Mouse (Mus musculus): ENCODE measurements around the gene Chst11. TPM values are rescaled to one million over a fixed set of nuclear protein-coding genes. Genes with fewer than 3 reads are reported as not detected.

Gene Chst11
- total and polyA plus RNA-seq, 3 experiments, result 3.1 to 10.6 TPM; not detected in 1

GRCm38 (mm10) chr10:83088318-83088717, 103.0 kb downstream of the Chst11 start:
- H3K79me2 ChIP-seq (ENCODE audit: control insufficient read depth, insufficient read depth, low read length, poor library complexity), result no peaks in the 10 kb centered on the region
- no peaks in the 10 kb centered on the region for H3K4me1 ChIP-seq (ENCODE audit: control insufficient read depth in 1 of 2, insufficient read depth in 2 of 2, low read length in 2 of 2)
- no peak overlapping the region for H3K27ac ChIP-seq (ENCODE audit: control insufficient read depth, low read depth, low read length)
- no peak overlapping the region for H3K9ac ChIP-seq (ENCODE audit: control insufficient read depth, low read depth, low read length, poor library complexity, severe bottlenecking)
- no peak for TF ChIP-seq JUND (IDR thresholded peaks at IDR 0.05; ENCODE audit: low read depth, low read length)
- no peak for TF ChIP-seq KAT2A (conservative IDR thresholded peaks at IDR 0.05; ENCODE audit: low read depth, low read length)
- no peak for TF ChIP-seq MAZ (IDR thresholded peaks at IDR 0.05; ENCODE audit: low read depth, low read length)
- TF ChIP-seq GATA1 (IDR thresholded peaks at IDR 0.05; ENCODE audit: low read depth, low read length), result no peak
- TF ChIP-seq ZMIZ1 (IDR thresholded peaks at IDR 0.05; ENCODE audit: low read depth, low read length), result no peak
- no peak for TF ChIP-seq MYC (IDR thresholded peaks at IDR 0.05; ENCODE audit: low read depth, low read length)
- no peak for TF ChIP-seq ETS1 (IDR thresholded peaks at IDR 0.05; ENCODE audit: low read depth, low read length)
- TF ChIP-seq EP300 (IDR thresholded peaks at IDR 0.05; ENCODE audit: low read depth in 1 of 2, low read length in 2 of 2), result no peak
- TF ChIP-seq BHLHE40 (IDR thresholded peaks at IDR 0.05; ENCODE audit: borderline replicate concordance, low read depth, low read length), result no peak
- TF ChIP-seq RAD21 (IDR thresholded peaks at IDR 0.05; ENCODE audit: low read depth, low read length), result no peak
- TF ChIP-seq NELFE (IDR thresholded peaks at IDR 0.05; ENCODE audit: low read depth, low read length), result no peak
- no peak for TF ChIP-seq HCFC1 (IDR thresholded peaks at IDR 0.05; ENCODE audit: low read depth, low read length)
- no peak for TF ChIP-seq SIN3A (IDR thresholded peaks at IDR 0.05; ENCODE audit: low read length)
- no peak for TF ChIP-seq USF1 (IDR thresholded peaks at IDR 0.05; ENCODE audit: low read depth, low read length)
- DNase-seq (ENCODE audit: low read depth, low spot score), result no peak
- H3K9me3 ChIP-seq (replicated peaks; ENCODE audit: insufficient read depth, low read length), result no peaks in the 10 kb centered on the region
- H3K27me3 ChIP-seq (ENCODE audit: control insufficient read depth in 1 of 2, insufficient read depth in 2 of 2, low read length in 2 of 2), result no peaks in the 10 kb centered on the region
- no peak overlapping the region for H3K4me3 ChIP-seq (ENCODE audit: control insufficient read depth in 1 of 2, insufficient read depth in 1 of 2, low read depth in 2 of 2, low read length in 2 of 2)
- no peaks in the 10 kb centered on the region for H3K36me3 ChIP-seq (ENCODE audit: control insufficient read depth in 1 of 2, insufficient read depth in 2 of 2, low read length in 2 of 2)

GRCm38 (mm10) chr10:83088826-83089225, 103.5 kb downstream of the Chst11 start:
- H3K79me2 ChIP-seq (ENCODE audit: control insufficient read depth, insufficient read depth, low read length, poor library complexity), result no peaks in the 10 kb centered on the region
- no peak overlapping the region for H3K9ac ChIP-seq (ENCODE audit: control insufficient read depth, low read depth, low read length, poor library complexity, severe bottlenecking)
- no peaks in the 10 kb centered on the region for H3K4me1 ChIP-seq (ENCODE audit: control insufficient read depth in 1 of 2, insufficient read depth in 2 of 2, low read length in 2 of 2)
- H3K9me3 ChIP-seq (replicated peaks; ENCODE audit: insufficient read depth, low read length), result no peaks in the 10 kb centered on the region
- no peak overlapping the region for H3K4me3 ChIP-seq (ENCODE audit: control insufficient read depth in 1 of 2, insufficient read depth in 1 of 2, low read depth in 2 of 2, low read length in 2 of 2)
- no peak overlapping the region for H3K27ac ChIP-seq (ENCODE audit: control insufficient read depth, low read depth, low read length)
- no peaks in the 10 kb centered on the region for H3K36me3 ChIP-seq (ENCODE audit: control insufficient read depth in 1 of 2, insufficient read depth in 2 of 2, low read length in 2 of 2)
- TF ChIP-seq RAD21 (IDR thresholded peaks at IDR 0.05; ENCODE audit: low read depth, low read length), result no peak
- no peak for TF ChIP-seq CHD1 (IDR thresholded peaks at IDR 0.05; ENCODE audit: low read depth, low read length)
- TF ChIP-seq EP300 (IDR thresholded peaks at IDR 0.05; ENCODE audit: low read depth in 1 of 2, low read length in 2 of 2), result no peak
- no peak for TF ChIP-seq HCFC1 (IDR thresholded peaks at IDR 0.05; ENCODE audit: low read depth, low read length)
- TF ChIP-seq KAT2A (conservative IDR thresholded peaks at IDR 0.05; ENCODE audit: low read depth, low read length), result no peak
- TF ChIP-seq TBP (IDR thresholded peaks at IDR 0.05; ENCODE audit: low read depth, low read length), result no peak
- TF ChIP-seq USF2 (IDR thresholded peaks at IDR 0.05; ENCODE audit: borderline replicate concordance in 1 of 2, insufficient read depth in 1 of 2, low read depth in 1 of 2, low read length in 2 of 2), result no peak
- TF ChIP-seq GABPA (IDR thresholded peaks at IDR 0.05; ENCODE audit: low read depth, low read length), result no peak
- TF ChIP-seq UBTF (IDR thresholded peaks at IDR 0.05; ENCODE audit: borderline replicate concordance, insufficient read depth, low read depth, low read length), result no peak
- no peak for TF ChIP-seq MYB (IDR thresholded peaks at IDR 0.05; ENCODE audit: low read depth, low read length)
- no peak for TF ChIP-seq JUND (IDR thresholded peaks at IDR 0.05; ENCODE audit: low read depth, low read length)
- TF ChIP-seq MAFK (IDR thresholded peaks at IDR 0.05; ENCODE audit: borderline replicate concordance, low read depth, low read length), result no peak
- no peak for TF ChIP-seq ZMIZ1 (IDR thresholded peaks at IDR 0.05; ENCODE audit: low read depth, low read length)
- no peak for TF ChIP-seq ELF1 (IDR thresholded peaks at IDR 0.05; ENCODE audit: low read depth, low read length)
- DNase-seq (ENCODE audit: low read depth, low spot score), result no peak
- no peaks in the 10 kb centered on the region for H3K27me3 ChIP-seq (ENCODE audit: control insufficient read depth in 1 of 2, insufficient read depth in 2 of 2, low read length in 2 of 2)
